Mouse (Mus musculus): Measurements from ENCODE around the gene Fam118a. TPM values are rescaled to one million over a fixed set of nuclear protein-coding genes. Genes with fewer than 3 reads are reported as not detected.
"Not testable (repeated sequence)": the region's sequence is repeated elsewhere in the genome, so short reads cannot be mapped to it uniquely, and the experiment has no call there.

Gene Fam118a
- polyA plus RNA-seq, 1 experiment from 2014 or later = 30.4 TPM

DNA sequence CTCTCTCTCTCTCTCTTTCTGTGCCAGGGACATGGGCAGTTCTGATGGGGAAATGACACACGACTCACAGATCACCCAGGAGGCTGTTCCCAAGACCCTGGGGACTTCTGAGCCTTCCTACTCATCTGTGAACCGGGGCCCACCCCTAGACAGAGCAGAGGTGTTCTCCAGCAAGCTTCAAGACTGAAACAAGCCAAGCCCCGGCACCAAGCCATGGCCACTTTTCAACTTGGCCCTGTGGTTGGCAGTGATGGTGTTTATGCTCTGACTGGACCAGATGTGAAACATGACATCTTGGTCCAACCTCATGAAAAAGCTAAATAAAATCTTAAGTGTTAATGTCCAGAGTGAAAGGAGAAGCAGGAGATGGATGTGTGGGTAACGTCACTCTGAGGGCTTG is 6.5 kb upstream of the Fam118a start:
- no peaks in the 10 kb centered on the region for H3K9me3 ChIP-seq
- no peaks in the 10 kb centered on the region for H3K36me3 ChIP-seq
- 68% methylated on average over 4 of the region's 4 CpGs for WGBS
- no peak overlapping the region for H3K4me2 ChIP-seq
- H3K4me1 ChIP-seq = peaks cover 2% of the 10 kb centered on the region
- no peak overlapping the region for H3K27ac ChIP-seq
- no peaks in the 10 kb centered on the region for H3K27me3 ChIP-seq (replicated peaks)
- no peak for ATAC-seq (ENCODE audit: insufficient read depth, low FRiP score, low read depth)
- no peak overlapping the region for H3K4me3 ChIP-seq (replicated peaks)
- no peak overlapping the region for H3K9ac ChIP-seq

DNA sequence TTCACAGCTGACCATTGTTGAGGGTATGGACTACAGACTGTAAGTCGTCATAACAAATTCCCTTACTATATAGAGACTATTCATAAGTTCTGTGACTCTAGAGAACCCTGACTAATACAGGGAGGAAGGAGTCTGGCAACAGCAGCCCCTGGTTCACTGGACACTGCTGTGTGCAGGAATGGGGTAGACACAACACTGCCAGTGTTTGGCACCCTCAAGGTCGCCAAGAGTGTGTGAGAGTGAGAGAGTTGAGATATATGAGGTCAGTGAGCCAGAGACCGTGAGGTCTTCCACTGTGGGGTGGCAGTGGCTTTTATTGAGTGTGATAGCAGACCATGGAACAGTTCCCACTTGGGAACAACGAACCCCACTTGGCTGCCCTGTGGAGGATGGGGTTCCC is 2.6 kb upstream of the Fam118a start:
- H3K4me3 ChIP-seq (replicated peaks) = no peak overlapping the region
- H3K4me2 ChIP-seq = no peak overlapping the region
- no peaks in the 10 kb centered on the region for H3K4me1 ChIP-seq
- no peaks in the 10 kb centered on the region for H3K27me3 ChIP-seq (replicated peaks)
- no peaks in the 10 kb centered on the region for H3K9me3 ChIP-seq
- 78% methylated on average over 4 of the region's 4 CpGs for WGBS
- no peak overlapping the region for H3K9ac ChIP-seq
- ATAC-seq (ENCODE audit: insufficient read depth, low FRiP score, low read depth) = no peak
- no peaks in the 10 kb centered on the region for H3K36me3 ChIP-seq
- no peak overlapping the region for H3K27ac ChIP-seq

GRCm38 (mm10) chr15:85027740-85028139 is 1.0 kb upstream of the Fam118a start:
- Histone ChIP-seq H3K4me1 (no peaks in the 10 kb centered on the region), H3K9ac (no peak overlapping the region), H3K36me3 (no peaks in the 10 kb centered on the region), H3K4me2 (no peak overlapping the region), H3K27ac (no peak overlapping the region), H3K27me3 (replicated peaks) (no peaks in the 10 kb centered on the region), H3K9me3 (no peaks in the 10 kb centered on the region), H3K4me3 (replicated peaks) (no peak overlapping the region)
- 46% methylated on average over 4 of the region's 4 CpGs for WGBS
- peak; percentile 82 for ATAC-seq (ENCODE audit: insufficient read depth, low FRiP score, low read depth)

DNA sequence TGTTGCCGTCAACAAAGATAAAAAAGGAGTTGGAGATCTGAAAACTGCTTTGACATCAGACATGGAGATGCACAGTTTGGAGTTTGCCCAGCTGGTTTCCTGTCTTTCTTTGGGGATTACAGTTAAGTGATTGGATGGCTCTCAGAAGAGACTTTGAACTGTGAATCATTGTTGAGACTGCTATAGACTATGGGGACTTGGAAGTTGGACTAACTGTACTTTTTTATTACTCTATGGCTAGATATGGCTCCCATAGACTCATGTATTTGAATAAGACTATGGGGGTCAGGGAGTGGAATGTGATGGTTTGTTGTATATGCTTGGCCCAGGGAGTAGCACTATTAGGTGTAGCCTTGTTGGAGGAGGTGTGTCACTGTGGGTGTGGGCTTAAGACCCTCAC is 1.9 kb downstream of the Fam118a start:
- H3K27me3 ChIP-seq (replicated peaks); H3K9ac ChIP-seq; H3K4me2 ChIP-seq; H3K4me1 ChIP-seq; ATAC-seq (ENCODE audit: insufficient read depth, low FRiP score, low read depth); H3K27ac ChIP-seq; H3K36me3 ChIP-seq; H3K9me3 ChIP-seq; H3K4me3 ChIP-seq (replicated peaks): not testable (repeated sequence)
- WGBS = 68% methylated on average over 1 of the region's 1 CpGs

- Histone ChIP-seq H3K4me2 (no peak overlapping the region), H3K9ac (no peak overlapping the region), H3K4me3 (replicated peaks) (no peak overlapping the region), H3K27me3 (replicated peaks) (no peaks in the 10 kb centered on the region), H3K4me1 (peaks cover 7% of the 10 kb centered on the region; the same call in 1 of the 2 replicates), H3K36me3 (no peaks in the 10 kb centered on the region), H3K9me3 (no peaks in the 10 kb centered on the region), H3K27ac (no peak overlapping the region)
- ATAC-seq (ENCODE audit: insufficient read depth, low FRiP score, low read depth) = no peak
- 81% methylated on average over 3 of the region's 3 CpGs for WGBS
Observed at GRCm38 (mm10) chr15:85031866-85032265, 3.1 kb downstream of the Fam118a start.

DNA sequence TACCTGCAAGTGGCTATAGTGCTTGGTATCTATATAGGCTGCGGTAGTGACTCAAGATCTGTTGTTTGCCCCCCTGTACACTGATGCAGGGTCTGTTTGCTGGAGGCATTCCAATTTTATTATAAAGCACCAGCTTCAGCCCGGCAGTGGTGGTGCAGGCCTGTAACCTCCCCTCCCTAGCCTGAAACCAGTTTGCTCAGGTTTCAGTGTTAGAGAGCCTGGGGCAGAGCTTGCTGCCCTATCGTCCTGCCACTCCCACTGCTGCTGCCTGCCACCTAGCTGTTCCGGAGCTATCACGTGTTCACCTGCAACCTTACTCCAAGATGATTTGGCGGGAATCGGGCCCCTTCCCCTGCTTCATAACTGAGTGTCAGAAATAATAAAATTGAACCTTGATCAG is 5.2 kb downstream of the Fam118a start:
- not testable (repeated sequence) for H3K9me3 ChIP-seq; H3K4me2 ChIP-seq; H3K27me3 ChIP-seq (replicated peaks); H3K36me3 ChIP-seq; H3K9ac ChIP-seq; ATAC-seq (ENCODE audit: insufficient read depth, low FRiP score, low read depth); H3K4me3 ChIP-seq (replicated peaks)
- peak overlapping the region; percentile 66 for H3K27ac ChIP-seq
- H3K4me1 ChIP-seq = peaks cover 19% of the 10 kb centered on the region
- WGBS = 35% methylated on average over 7 of the region's 7 CpGs

DNA sequence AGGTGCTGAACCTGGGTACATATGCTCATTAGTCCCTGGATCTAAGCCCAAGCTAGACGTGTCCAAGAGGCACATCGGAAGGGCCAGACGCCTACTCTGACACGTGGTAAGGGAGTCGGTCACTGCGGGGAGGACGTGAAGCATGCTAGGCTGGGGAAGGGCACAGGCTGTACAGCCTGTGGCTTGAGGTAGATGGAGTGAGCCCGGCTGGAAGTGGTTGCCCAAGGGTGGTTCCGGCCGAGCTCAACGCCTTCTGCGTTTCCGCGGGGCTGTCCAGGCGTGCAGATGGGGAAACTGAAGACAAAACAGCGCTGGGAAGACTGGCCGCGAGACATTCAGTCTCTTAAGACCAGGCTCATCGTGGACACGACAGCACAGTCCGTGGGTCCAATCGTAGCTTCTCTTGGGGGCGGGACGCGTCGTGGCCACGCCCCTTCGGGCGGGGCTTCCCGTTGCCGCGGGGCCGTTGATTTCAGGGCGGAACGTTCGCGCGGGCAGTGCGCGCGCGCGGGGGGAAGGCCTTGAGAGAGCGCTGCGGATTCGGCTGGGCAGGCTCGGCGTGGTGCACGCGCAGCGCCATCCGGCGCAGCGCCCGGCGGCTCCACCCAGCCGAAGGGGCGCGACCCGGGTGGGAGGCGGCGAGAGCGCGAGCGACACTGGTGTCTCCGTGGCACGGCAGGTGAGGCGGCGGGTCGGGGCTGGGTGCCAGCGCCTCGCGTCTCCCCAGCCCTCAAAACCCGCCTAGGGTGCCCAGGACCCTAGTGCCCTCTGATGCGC is 8.0 kb downstream of the Fam118a start:
- peak overlapping the region; percentile 86 for H3K4me3 ChIP-seq (replicated peaks)
- peak overlapping the region; percentile 87 for H3K9ac ChIP-seq
- H3K4me2 ChIP-seq = peak overlapping the region; percentile 91
- peak; percentile 91 for ATAC-seq (ENCODE audit: insufficient read depth, low FRiP score, low read depth)
- H3K27me3 ChIP-seq (replicated peaks) = no peaks in the 10 kb centered on the region
- H3K4me1 ChIP-seq = peaks cover 20% of the 10 kb centered on the region
- under 1% methylated on average over 74 of the region's 75 CpGs for WGBS
- H3K9me3 ChIP-seq = no peaks in the 10 kb centered on the region
- peak overlapping the region; percentile 91 for H3K27ac ChIP-seq
- H3K36me3 ChIP-seq = no peaks in the 10 kb centered on the region

DNA sequence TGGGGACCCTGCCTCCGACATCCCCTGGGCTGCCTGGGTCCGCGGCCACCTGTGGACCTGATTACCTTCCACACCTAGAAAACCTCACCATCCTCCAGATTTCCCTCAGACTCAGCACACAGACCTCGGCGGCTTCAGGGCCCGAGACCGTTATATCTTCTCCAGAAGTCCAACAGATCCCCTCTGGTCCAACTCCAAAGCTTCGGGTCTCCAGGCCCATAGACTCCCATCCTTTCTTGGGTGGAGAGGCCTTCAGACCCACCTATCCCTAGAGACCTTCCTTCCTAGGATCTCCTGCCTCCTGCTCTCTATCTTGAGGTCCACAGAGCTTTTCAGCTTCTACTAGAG is 8.6 kb downstream of the Fam118a start:
- Histone ChIP-seq H3K27me3 (replicated peaks) (no peaks in the 10 kb centered on the region), H3K4me2 (peak overlapping the region; percentile 91), H3K36me3 (no peaks in the 10 kb centered on the region), H3K4me3 (replicated peaks) (peak overlapping the region; percentile 86), H3K9ac (peak overlapping the region; percentile 87), H3K9me3 (no peaks in the 10 kb centered on the region), H3K27ac (peak overlapping the region; percentile 71), H3K4me1 (peaks cover 23% of the 10 kb centered on the region)
- ATAC-seq (ENCODE audit: insufficient read depth, low FRiP score, low read depth) = no peak; the same call in 1 of the 2 replicates
- WGBS = 2% methylated on average over 8 of the region's 8 CpGs

DNA sequence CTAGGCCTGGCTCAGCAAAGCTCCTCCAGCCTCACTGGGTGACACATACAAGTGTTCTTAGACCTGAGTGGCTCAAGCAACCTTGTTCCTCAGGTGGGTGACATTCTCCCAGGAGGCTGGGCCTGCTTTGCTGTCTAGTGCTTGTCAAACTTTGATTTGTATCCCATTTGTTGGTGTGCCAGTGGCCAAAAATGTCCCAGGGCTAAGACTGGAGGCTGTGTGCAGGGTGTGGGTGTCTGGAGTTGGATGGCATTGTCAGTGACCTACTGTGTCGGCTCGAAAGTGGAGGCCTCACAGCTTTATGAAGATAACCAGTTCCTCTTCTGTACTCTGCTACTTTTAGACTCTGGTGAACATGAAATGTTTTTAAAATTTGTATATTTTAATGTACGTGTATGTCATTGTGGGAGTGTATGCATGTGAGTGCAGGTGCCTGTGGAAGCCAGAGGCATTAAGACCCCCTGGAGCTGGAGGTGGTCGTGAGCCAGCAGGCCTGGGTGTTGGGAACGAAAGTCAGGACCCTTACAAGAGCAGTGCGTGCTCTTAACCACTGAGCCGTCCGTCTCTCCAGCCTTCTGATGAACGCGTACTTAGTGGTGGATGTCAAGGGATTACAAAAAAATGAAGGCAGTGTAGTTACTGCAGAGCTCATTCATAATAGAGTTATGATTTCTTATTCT is 12.9 kb downstream of the Fam118a start:
- Histone ChIP-seq H3K36me3 (no peaks in the 10 kb centered on the region; the same call in 1 of the 2 replicates), H3K9ac (no peak overlapping the region), H3K4me2 (no peak overlapping the region), H3K9me3 (no peaks in the 10 kb centered on the region), H3K4me3 (replicated peaks) (no peak overlapping the region), H3K4me1 (peaks cover 22% of the 10 kb centered on the region), H3K27ac (peak overlapping the region; percentile 72), H3K27me3 (replicated peaks) (no peaks in the 10 kb centered on the region)
- no peak for ATAC-seq (ENCODE audit: insufficient read depth, low FRiP score, low read depth)
- 67% methylated on average over 10 of the region's 10 CpGs for WGBS

GRCm38 (mm10) chr15:85042361-85042954 is 13.7 kb downstream of the Fam118a start:
- no peaks in the 10 kb centered on the region for H3K9me3 ChIP-seq
- H3K4me1 ChIP-seq = peaks cover 19% of the 10 kb centered on the region
- peak overlapping the region; percentile 72 for H3K27ac ChIP-seq
- WGBS = 14% methylated on average over 4 of the region's 4 CpGs
- H3K4me3 ChIP-seq (replicated peaks) = no peak overlapping the region
- H3K27me3 ChIP-seq (replicated peaks) = no peaks in the 10 kb centered on the region
- peaks cover 4% of the 10 kb centered on the region; the same call in 1 of the 2 replicates for H3K36me3 ChIP-seq
- no peak overlapping the region for H3K9ac ChIP-seq
- ATAC-seq (ENCODE audit: insufficient read depth, low FRiP score, low read depth) = peak; percentile 76
- H3K4me2 ChIP-seq = no peak overlapping the region

DNA sequence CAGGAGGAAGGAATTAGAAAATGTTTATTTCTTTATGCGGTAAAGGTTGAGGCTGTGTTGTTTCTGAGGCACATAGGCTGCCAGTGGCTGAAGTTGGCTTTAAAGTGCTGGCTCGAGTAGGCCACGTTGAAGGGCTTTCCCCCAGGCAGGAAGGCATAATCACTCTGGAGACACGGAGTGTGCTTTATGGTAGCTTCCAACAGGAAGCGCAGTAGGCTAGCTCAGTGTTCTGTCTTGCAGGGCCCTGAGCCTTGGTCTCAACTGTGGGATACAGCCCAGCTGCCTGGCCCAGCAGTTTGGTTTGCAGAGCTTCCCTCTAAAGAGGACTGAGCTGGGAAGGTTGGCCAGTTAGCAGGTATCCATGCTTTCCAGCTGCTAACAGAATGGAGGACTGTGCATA is 14.4 kb downstream of the Fam118a start:
- Histone ChIP-seq H3K4me2 (peak overlapping the region; percentile 21), H3K4me3 (replicated peaks) (no peak overlapping the region), H3K9ac (no peak overlapping the region), H3K36me3 (peaks cover 5% of the 10 kb centered on the region; the same call in 1 of the 2 replicates), H3K9me3 (no peaks in the 10 kb centered on the region), H3K27me3 (replicated peaks) (no peaks in the 10 kb centered on the region), H3K27ac (peak overlapping the region; percentile 72), H3K4me1 (peaks cover 12% of the 10 kb centered on the region)
- no peak for ATAC-seq (ENCODE audit: insufficient read depth, low FRiP score, low read depth)
- WGBS = 48% methylated on average over 5 of the region's 5 CpGs

GRCm38 (mm10) chr15:85043761-85044160 is 15.0 kb downstream of the Fam118a start:
- no peak overlapping the region for H3K4me3 ChIP-seq (replicated peaks)
- 67% methylated on average over 5 of the region's 5 CpGs for WGBS
- peaks cover 11% of the 10 kb centered on the region for H3K36me3 ChIP-seq
- no peaks in the 10 kb centered on the region for H3K27me3 ChIP-seq (replicated peaks)
- H3K4me2 ChIP-seq = peak overlapping the region; percentile 21
- no peak overlapping the region for H3K9ac ChIP-seq
- no peaks in the 10 kb centered on the region for H3K9me3 ChIP-seq
- ATAC-seq (ENCODE audit: insufficient read depth, low FRiP score, low read depth) = no peak
- peaks cover 10% of the 10 kb centered on the region; the same call in 1 of the 2 replicates for H3K4me1 ChIP-seq
- no peak overlapping the region for H3K27ac ChIP-seq
